Mouse (Mus musculus) stomach, embryonic 14.5 days (tissue): ENCODE measurements around the gene Edc3. TPM values are rescaled to one million over a fixed set of nuclear protein-coding genes. Genes with fewer than 3 reads are reported as not detected.

ENCODE experiments used
- ATAC-seq: fragments of 200-750 bp; cut with Nextera tagmentation; 2 replicates; pipeline ENCODE4 v1.8.0; 2017; ENCODE audit warnings: low read depth, moderate TSS enrichment; ENCODE audit not compliant: insufficient number of reproducible peaks, insufficient read depth, low FRiP score
- H3K27ac ChIP-seq: fragments of 300-500 bp; sonication (generic); 2 replicates; pipeline ENCODE4 v1.5.1; 2014; ENCODE audit warnings: mild to moderate bottlenecking, low read length, moderate library complexity, mixed read lengths
- H3K27me3 ChIP-seq: fragments of 300-500 bp; sonication (generic); 2 replicates; pipeline ENCODE4 v1.6.1; 2014; ENCODE audit warnings: low read length, control low read depth, mixed read lengths; ENCODE audit not compliant: control insufficient read depth, insufficient read depth
- H3K36me3 ChIP-seq: fragments of 300-500 bp; sonication (generic); 2 replicates; pipeline ENCODE4 v1.6.1; 2014; ENCODE audit warnings: mild to moderate bottlenecking, control low read depth, low read length, moderate library complexity, mixed read lengths; ENCODE audit not compliant: control insufficient read depth, insufficient read depth
- H3K4me1 ChIP-seq: fragments of 300-500 bp; sonication (generic); 2 replicates; pipeline ENCODE4 v1.6.1; 2014; ENCODE audit warnings: low read length, control low read depth, mixed read lengths; ENCODE audit not compliant: control insufficient read depth, insufficient read depth
- H3K4me2 ChIP-seq: fragments of 300-500 bp; sonication (generic); replicated peaks from 2 replicates; pipeline ENCODE4 v1.6.1; 2014; ENCODE audit warnings: low read depth, low read length, control low read depth
- H3K4me3 ChIP-seq: fragments of 300-500 bp; sonication (generic); 2 replicates; pipeline ENCODE4 v1.5.1; 2014; ENCODE audit warnings: low read depth, low read length, control low read depth
- H3K9ac ChIP-seq: fragments of 300-500 bp; sonication (generic); replicated peaks from 2 replicates; pipeline ENCODE4 v1.6.1; 2014; ENCODE audit warnings: low read depth, mild to moderate bottlenecking, control low read depth, low read length, moderate library complexity, mixed read lengths
- H3K9me3 ChIP-seq: fragments of 300-500 bp; sonication (generic); 2 replicates; pipeline ENCODE4 v1.6.1; 2016; ENCODE audit warnings: low read depth, low read length, control low read depth; ENCODE audit not compliant: control insufficient read depth
- WGBS: fragments of 180-500 bp; shearing (Covaris S2); extraction: QIAGEN DNeasy Blood & Tissue Kit; methylation state at CpG from one replicate; pipeline ENCODE4 v1.1.7; 2014; 5-methylcytosine and 5-hydroxymethylcytosine counted together
- polyA plus RNA-seq: library from polyadenylated mRNA; unstranded; fragments of >200 nt; fragmentation: Nextera tagmentation; extraction: Ambion mirVana; gene quantifications from 2 replicates; pipeline ENCODE4 v1.2.1, GENCODE M21; 2014

Edc3 gene
- polyA plus RNA-seq, 1 experiment from 2014 or later = 23.1 TPM

- Histone ChIP-seq H3K27ac (no peak overlapping the region), H3K4me1 (no peaks in the 10 kb centered on the region), H3K4me3 (no peak overlapping the region), H3K27me3 (no peaks in the 10 kb centered on the region), H3K9me3 (no peaks in the 10 kb centered on the region), H3K9ac (no peak overlapping the region), H3K4me2 (no peak overlapping the region), H3K36me3 (no peaks in the 10 kb centered on the region)
- ATAC-seq = no peak
- 90% methylated on average over 3 of the region's 3 CpGs for WGBS
Observed at GRCm38 (mm10) chr9:57789733-57790132, 81.4 kb downstream of the Edc3 start.

DNA sequence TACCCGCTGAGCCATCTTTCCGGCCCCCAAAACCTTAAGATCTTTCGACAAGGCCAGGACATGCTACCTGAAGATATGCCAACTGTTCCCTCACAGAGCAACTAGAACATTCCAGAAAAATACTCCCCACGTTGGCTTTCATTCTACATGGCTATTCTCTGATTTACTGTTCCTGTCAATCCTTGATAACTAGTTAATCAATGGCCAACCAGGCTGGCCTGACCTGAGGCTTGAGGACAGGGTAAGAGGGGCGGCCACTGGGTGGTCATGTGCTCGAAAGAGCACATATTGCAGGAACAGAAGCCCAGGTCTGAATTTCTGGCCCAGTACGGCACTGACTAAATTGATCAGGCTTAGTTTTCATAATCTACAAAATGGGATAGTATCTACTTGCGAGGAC, 89.1 kb downstream of the Edc3 start:
- no peak for ATAC-seq
- Histone ChIP-seq H3K4me1 (no peaks in the 10 kb centered on the region), H3K36me3 (no peaks in the 10 kb centered on the region), H3K9me3 (no peaks in the 10 kb centered on the region), H3K4me2 (no peak overlapping the region), H3K9ac (no peak overlapping the region), H3K27ac (no peak overlapping the region), H3K4me3 (no peak overlapping the region), H3K27me3 (no peaks in the 10 kb centered on the region)
- 88% methylated on average over 8 of the region's 8 CpGs for WGBS

- Histone ChIP-seq H3K9ac (no peak overlapping the region), H3K4me3 (no peak overlapping the region), H3K27me3 (no peaks in the 10 kb centered on the region), H3K4me2 (no peak overlapping the region), H3K27ac (no peak overlapping the region), H3K4me1 (peaks cover 6% of the 10 kb centered on the region; the same call in 1 of the 2 replicates), H3K9me3 (no peaks in the 10 kb centered on the region), H3K36me3 (no peaks in the 10 kb centered on the region)
- ATAC-seq = peak; percentile 53; the same call in 1 of the 2 replicates
- 21% methylated on average over 10 of the region's 10 CpGs for WGBS
Observed at GRCm38 (mm10) chr9:57798725-57799253, 90.4 kb downstream of the Edc3 start.

- H3K27ac ChIP-seq = no peak overlapping the region
Observed at GRCm38 (mm10) chr9:57800325-57800975, 92.1 kb downstream of the Edc3 start.

More at GRCm38 (mm10) chr9:57800325-57800975, 92.1 kb downstream of the Edc3 start:
- 86% methylated on average over 9 of the region's 9 CpGs for WGBS
- H3K4me1 ChIP-seq = peaks cover 9% of the 10 kb centered on the region; the same call in 1 of the 2 replicates
- no peak overlapping the region for H3K4me2 ChIP-seq
- H3K9ac ChIP-seq = no peak overlapping the region
- H3K27me3 ChIP-seq = no peaks in the 10 kb centered on the region
- H3K36me3 ChIP-seq = no peaks in the 10 kb centered on the region
- no peak for ATAC-seq
- no peak overlapping the region for H3K4me3 ChIP-seq
- H3K9me3 ChIP-seq = no peaks in the 10 kb centered on the region

Other genes starting within 250 kb of the Edc3 start
- gene Scamp5, start 240.5 kb upstream of the Edc3 start, polyA plus RNA-seq = 17.9 and 20.0 TPM in 2 replicates
- 3.8 and 4.8 TPM in 2 replicates for gene Rpp25, start 204.5 kb upstream of the Edc3 start, polyA plus RNA-seq
- 525 and 538 TPM in 2 replicates for gene Cox5a, start 187.3 kb upstream of the Edc3 start, polyA plus RNA-seq
- gene Fam219b, start 171.0 kb upstream of the Edc3 start, polyA plus RNA-seq = 22.5 and 23.6 TPM in 2 replicates
- gene Mpi, start 155.8 kb upstream of the Edc3 start, polyA plus RNA-seq = 31.8 and 33.1 TPM in 2 replicates
- gene Scamp2, start 147.6 kb upstream of the Edc3 start, polyA plus RNA-seq = 85.2 and 87.8 TPM in 2 replicates
- 14.4 and 15.3 TPM in 2 replicates for gene Ulk3, start 119.1 kb upstream of the Edc3 start, polyA plus RNA-seq
- gene Cplx3, start 102.3 kb upstream of the Edc3 start, polyA plus RNA-seq = not detected in 2 replicates
- not detected in 2 replicates for gene Lman1l, start 87.8 kb upstream of the Edc3 start, polyA plus RNA-seq
- 29.1 and 30.9 TPM in 2 replicates for gene Csk, start 54.9 kb upstream of the Edc3 start, polyA plus RNA-seq
- gene Cyp1a2, start 24.8 kb upstream of the Edc3 start, polyA plus RNA-seq = not detected in 2 replicates
- not detected in 2 replicates for gene Cyp1a1, start 20.6 kb upstream of the Edc3 start, polyA plus RNA-seq
- gene Clk3, start 57.3 kb downstream of the Edc3 start, polyA plus RNA-seq = 66.0 and 73.1 TPM in 2 replicates
- 5.5 and 8.5 TPM in 2 replicates for gene Arid3b, start 128.3 kb downstream of the Edc3 start, polyA plus RNA-seq
- 93.1 and 101 TPM in 2 replicates for gene Ubl7, start 202.4 kb downstream of the Edc3 start, polyA plus RNA-seq
- 1.0 and 1.1 TPM in 2 replicates for gene Sema7a, start 231.6 kb downstream of the Edc3 start, polyA plus RNA-seq